Mouse (Mus musculus) layer of hippocampus, adult 9-11 months (tissue): Measurements from ENCODE around the gene Il1a.

Source experiments
- DNase-seq: peaks from one replicate; pipeline ENCODE4 v3.0.0; 2022

Il1a gene

GRCm38 (mm10) chr2:129261151-129261794, 48.5 kb downstream of the Il1a start:
- no peak for DNase-seq

- no peak for DNase-seq
Observed at GRCm38 (mm10) chr2:129260646-129261045, 49.1 kb downstream of the Il1a start.

DNA sequence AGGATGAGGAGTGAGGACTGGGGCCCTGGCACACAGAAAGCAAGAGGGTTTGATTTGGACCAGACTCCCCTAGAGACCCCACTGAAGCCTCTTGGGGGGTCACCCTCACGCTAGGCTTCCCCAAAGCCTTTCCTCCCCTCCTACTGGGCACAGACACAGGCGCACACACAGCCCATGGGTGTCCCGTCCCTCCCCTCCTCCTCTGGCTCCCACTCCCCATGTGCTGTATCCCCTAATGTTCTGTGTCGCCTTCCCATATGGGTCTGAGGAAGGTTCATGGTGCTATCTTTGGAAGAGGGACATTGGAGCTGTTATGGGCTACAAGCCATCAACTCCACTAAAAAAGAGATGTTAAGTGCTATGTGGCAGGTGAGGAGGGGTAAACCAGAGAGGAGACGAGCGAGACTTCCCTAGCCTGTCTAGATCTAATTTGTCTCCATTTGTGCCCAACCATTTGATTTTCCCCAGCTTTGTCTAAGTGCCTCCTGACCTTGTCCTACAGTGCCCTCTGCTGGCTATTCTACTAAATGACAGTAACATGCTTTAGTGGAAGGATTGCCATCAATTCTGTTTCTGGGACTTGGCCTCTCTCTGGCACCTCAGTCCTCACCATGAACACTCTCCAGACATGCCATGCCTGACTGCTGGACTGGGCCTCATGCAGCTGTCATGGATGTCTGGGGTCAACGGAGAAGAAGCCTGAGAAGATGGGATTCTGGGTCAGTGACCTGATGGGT, 51.1 kb downstream of the Il1a start:
- peak; percentile 49 for DNase-seq

GRCm38 (mm10) chr2:129258056-129258455, 51.7 kb downstream of the Il1a start:
- DNase-seq = no peak

DNA sequence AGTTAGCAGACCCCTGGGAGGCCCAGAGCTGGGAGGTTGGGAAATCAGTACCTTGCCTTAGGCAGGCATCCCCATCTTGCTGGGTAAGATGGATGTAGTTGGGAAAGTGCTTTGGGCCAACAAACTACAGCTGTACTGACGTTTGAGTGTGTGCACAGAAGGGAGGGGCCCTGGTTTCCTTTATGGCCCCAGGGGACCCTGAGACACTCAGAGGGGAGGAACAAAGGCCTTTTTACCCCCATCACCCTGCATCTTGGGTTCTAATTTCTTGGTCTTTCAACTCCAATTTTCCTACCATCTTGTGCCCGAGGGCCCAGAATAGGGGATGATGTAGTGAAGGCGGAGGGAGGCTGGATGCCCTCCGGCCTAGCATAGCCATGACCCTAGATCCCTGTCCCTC, 53.8 kb downstream of the Il1a start:
- no peak for DNase-seq

GRCm38 (mm10) chr2:129254076-129254475, 55.7 kb downstream of the Il1a start:
- DNase-seq = no peak

GRCm38 (mm10) chr2:129253631-129253970, 56.2 kb downstream of the Il1a start:
- no peak for DNase-seq

- no peak for DNase-seq
Observed at GRCm38 (mm10) chr2:129252836-129253630, 56.7 kb downstream of the Il1a start.
